Mouse (Mus musculus): Measurements from ENCODE around the gene Gm14685.
"Not testable (repeated sequence)": the region's sequence is repeated elsewhere in the genome, so short reads cannot be mapped to it uniquely, and the experiment has no call there.

DNA sequence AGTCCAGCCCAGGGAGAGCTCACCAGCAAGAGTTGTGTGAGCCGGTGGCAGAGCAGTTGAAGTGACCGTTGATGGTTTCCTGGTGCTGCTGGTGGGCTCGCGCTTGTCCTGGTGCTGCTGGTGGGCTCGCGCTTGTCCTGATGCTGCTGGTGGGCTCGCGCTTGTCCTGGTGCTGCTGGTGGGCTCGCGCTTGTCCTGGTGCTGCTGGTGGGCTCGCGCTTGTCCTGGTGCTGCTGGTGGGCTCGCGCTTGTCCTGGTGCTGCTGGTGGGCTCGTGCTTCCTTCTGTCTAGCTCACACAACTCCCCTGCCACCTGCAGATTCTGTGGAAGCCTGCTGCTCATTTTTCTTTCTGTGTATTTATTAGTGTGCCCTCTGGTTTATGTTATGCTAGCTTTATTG, 60.0 kb downstream of the Gm14685 start, which contains the start of gene Spin2d:
- TF ChIP-seq GATA1, TAL1 (IDR thresholded peaks at IDR 0.05; ENCODE audit: low read length): not testable (repeated sequence)
